Mouse (Mus musculus) layer of hippocampus, adult 9-10 months (tissue): ENCODE measurements around the gene Kdm7a.

ENCODE experiments used
- DNase-seq: peaks from one replicate; pipeline ENCODE4 v3.0.0; 2022; ENCODE audit warnings: low spot score

Kdm7a gene

DNA sequence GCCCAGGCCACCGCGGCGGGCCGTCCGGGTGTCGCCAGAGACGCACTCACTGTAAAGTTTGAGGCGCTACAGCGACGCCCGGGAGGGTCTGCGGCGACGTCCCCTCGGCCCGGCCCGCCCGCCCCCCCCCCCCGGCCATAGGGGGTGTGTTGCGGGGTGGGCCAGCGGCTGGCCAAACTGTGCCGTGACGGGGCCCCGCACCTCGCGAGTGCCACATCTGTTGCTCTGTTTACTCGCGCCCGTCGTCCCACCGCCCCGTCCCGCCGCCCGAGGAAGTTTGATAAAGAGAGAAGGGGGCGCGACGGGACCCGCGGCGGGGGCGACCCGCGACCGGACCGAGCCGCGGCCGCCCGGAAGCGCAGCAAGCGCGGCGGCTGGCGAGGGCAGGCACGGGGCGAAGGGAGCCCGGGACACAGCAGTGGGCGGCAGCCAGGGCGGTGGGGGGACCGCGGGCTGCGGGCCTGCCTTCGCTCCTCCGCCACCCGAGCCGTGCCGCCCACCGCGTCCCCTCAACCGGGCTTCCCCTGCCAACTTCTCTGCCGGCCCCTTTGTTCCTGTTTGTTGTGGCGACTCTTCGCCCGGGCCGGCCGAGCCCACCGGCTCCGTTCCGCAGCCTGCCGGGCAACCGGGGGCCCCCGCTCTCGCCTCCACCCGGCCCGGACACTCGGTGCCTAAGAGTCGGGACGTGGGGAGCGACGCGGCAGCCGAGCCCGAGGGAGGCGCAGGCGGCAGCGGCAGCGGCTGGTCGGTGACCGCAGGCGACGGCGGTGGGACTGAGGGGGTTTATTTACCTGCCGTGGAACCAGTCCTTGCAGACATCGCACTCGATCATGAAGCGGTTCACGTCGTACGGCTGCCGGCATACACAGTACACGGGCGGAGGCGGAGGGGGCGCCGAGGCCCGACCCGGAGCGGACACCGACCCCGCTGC is 674 bp downstream of the Kdm7a start:
- no peak for DNase-seq

DNA sequence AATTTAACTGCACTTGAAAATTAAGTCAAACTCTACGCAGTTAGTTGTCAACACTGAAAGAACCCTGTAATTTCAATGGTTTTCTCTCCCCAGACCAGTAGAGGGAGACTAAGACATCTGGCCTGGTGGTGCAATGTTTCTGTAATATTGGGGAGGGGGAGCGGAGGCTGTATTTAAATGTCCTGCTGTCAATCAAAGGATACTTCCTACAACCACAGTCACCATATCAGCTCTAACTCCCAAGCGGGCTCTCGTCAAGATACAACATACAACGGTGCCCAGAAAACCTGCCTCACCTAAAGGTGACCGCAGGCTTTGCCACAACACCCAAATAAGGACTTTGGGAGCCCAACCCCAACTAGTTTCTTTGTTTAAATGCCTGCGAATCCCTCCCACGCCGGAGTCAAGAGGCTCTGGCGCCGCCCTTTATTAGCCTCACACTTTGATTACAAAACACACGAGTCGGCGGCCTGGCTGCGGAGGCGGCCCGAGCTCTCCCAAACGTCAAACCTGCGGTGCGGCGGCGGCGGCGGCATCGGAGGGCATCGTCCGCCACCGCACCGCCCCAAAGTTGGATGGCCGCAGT is 1.4 kb downstream of the Kdm7a start:
- peak; percentile 50 for DNase-seq

DNA sequence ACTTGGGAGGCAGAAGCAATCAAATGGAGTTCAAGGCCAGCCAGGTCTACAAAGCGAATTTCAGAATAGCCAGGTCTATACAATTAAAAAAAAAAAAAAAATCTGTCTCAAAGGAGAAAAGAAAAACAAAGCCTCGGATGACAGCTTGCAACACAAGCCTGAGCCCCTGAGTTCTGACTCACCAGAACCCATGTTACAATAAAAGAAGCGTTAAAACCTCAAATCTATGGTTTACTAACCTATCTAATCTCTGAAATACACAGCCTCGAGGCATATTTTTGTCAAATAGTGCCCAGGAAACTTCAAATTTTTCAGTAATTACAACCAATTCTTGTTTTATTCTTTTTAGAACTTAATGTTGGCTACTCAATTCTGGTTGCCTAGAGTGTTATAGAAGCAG is 2.1 kb downstream of the Kdm7a start:
- no peak for DNase-seq

DNA sequence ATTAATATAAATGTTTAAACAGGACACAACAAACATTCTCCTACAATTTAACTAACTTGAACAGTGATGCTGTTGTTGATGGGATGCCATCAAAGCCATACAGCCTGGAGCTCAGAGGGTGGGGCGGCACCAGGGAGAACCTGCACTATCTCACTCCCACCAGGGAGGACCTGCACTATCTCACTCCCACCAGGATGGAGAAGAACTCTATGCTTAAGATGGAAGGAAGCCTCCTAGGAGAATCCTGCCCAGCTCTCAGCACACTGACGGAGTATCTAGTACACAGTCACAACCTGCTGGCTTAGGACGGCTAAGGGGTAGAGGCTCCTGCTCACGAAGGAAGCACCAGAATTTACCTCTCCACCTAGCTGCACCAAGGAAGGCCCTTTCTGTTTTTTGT is 3.4 kb downstream of the Kdm7a start:
- DNase-seq = no peak

DNA sequence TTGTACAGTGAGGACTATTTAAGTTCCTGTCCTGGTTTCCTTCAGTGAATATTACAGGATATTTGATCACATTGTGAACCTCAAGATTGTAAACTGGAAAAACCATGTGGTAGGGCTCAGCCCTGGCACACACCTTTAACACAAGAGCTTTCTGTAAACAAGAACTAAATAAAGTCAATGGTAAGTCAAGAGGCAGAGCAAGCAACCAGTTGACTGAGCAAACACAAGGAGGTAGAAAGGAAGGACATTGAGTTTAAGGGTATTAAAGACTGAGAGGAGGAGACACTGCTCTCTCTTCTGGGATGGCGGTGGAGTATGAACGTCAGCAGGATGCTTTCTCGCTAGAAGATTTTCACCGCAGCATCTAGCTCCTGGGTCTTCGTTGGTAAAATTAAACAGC is 13.6 kb downstream of the Kdm7a start:
- no peak for DNase-seq

DNA sequence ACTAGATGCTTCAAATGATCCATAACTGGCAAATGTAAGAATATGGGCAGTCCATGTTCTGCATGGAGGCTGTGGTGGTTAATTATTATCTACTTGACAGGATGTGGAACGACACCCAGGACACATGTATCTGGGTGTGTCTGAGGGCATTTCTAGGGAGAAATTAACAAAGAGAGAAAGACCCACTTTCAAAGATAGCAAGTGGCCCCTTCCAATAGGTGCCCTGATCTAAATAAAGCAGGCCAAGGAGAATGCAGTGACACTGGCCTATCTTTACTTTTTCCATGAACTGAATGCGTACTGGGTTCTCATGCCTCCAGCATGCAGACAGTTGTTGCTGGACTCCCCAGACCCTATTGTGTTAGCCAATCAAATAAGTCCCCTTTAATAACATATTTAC is 15.1 kb downstream of the Kdm7a start:
- DNase-seq = no peak

DNA sequence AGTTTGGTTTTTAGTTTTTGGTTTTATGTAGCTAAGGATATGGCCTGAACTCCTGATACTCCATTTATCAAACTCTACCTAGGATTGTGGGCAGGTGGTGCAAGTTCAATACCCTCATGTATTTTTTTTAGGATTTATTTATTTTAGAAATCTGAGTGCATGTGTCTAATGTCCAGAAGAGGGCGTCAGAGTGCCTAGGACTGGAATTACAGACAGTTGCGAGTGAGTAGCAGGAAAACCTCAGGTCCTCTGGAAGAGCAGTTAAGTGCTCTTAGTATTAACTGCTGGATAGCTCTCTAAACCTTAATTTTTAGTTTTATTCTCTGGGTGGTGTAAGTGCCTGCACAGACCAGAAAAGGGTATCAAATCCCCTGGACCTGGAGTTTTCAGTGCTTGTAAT is 19.4 kb downstream of the Kdm7a start:
- DNase-seq = no peak

DNA sequence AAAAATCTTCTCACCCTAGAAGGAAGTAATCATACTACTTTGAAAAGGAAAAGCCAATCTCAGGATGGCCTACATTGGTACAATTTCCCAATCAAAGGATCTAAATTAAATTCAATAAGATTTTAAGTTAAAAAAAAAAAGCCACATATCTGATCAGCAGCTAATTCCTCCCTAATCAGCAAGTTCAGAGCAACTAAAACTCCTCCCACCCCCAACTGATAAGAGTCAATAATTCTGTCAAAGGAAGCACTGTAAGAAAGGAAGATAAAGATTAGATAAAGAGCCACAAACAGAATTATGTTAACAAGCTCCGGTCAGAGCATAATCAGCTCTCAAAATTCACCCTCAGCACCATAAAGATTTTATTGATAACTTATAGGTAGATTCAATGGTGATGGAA is 37.5 kb downstream of the Kdm7a start:
- no peak for DNase-seq

DNA sequence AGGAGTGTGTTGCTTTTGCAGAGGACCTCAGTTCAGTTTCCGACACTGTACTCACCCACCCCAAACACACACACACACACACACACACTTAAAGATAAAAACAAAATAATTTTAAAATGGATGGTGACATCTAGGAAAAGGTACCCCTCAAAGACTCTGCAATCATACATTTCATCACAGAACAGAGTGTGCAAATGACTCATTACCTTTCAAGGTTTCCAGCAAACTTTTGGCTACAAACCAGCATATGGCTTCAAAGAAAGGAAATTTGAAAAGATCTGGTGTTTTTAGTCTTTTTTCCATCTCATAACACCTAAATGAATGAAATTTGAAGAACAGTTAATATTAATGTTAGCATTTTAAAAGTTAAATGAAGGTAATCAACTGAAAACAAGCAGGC is 41.7 kb downstream of the Kdm7a start:
- no peak for DNase-seq

DNA sequence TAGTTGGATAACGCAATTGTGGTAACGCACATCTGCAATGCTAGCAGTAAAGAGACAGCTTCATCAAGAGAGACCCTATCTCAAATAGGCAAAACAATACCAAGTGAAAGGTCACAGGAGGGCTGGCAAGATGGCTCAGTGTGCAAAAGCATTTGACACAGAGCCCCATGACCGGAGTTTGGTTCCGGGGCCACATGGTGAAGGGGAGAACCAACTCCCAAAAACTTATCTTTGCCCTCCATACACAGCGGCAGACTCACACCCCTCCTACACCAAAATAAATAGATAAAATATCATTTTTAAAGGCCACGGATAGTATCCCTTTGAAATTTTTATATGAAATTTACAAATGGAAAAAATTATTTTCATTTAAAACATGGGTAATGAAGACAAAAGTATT is 44.6 kb downstream of the Kdm7a start:
- no peak for DNase-seq

DNA sequence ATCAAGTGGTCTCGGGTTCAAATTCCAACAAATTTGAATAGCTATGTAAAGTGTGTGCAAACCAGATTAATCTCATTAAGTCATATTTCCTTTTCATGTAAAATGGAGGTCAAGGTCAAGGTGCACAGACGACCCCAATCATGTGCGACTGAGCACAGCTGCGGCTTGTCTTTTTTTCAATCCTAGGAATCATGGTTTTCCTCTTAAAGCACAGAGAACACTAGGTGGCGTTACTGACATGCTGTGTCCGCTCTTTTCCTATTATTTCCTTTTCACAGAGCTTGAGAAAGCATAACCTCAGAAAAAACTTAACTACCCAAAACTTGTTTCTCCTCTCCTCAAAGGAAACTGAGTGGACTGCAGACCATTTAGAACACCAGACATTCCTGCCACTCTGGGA is 60.5 kb downstream of the Kdm7a start:
- DNase-seq = no peak

DNA sequence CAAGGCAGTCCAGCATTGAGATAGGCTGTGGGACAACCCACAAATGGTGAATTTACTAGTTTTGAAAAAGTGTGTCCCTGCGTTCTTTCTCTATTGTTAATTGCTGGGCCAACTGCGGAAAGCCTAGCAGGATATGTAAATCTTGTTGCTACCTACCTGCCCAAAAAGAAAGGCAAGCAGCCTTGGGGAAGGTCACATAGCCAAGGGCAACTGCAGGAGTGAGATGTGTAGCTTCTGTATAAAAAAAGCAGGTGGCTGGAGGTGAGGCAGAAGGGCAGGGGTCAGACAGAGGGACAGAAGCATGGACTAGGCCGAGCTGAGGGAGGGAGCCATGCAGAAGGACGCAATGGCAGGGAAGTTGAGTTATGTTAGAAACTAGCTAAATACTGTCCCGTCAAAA is 74.0 kb downstream of the Kdm7a start:
- DNase-seq = no peak

DNA sequence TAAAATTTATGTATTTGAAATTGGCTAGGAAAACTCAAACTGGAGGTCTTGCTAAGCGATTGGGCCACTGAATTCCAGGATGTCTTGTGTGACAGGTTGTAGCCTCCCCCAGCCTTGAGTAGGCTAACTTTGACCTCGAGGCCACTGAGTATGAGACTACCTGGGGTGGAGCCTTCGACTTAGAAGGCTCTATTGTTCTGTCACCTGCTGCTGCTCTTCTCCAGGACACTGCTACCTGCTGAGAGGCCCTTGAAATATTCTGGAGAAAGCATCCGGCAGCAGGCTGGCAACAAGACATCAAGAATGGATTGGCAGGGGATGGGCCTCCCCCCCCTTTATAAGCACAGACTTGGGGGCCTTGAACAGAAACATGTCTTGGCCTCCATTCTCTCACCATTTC is 75.1 kb downstream of the Kdm7a start:
- DNase-seq = no peak

DNA sequence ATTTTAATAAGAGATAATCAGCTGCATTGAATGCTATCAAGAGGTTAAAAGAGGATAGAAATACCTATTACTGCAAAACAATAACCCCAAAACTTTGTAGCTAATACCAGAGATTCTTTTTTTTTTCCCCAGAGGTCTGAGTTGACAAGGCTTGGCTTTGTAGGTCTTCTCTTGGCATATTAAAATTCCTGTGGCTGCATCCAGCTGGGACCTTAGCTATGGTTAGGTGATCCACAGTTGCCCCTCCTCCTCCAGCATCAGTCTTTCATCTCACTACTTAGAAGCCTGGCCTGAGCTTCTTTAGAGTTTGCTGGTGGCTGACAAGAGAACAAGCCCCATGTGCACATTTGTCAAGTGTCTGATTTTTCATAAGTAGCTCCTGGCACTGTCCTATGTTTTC is 81.9 kb downstream of the Kdm7a start:
- DNase-seq = no peak

DNA sequence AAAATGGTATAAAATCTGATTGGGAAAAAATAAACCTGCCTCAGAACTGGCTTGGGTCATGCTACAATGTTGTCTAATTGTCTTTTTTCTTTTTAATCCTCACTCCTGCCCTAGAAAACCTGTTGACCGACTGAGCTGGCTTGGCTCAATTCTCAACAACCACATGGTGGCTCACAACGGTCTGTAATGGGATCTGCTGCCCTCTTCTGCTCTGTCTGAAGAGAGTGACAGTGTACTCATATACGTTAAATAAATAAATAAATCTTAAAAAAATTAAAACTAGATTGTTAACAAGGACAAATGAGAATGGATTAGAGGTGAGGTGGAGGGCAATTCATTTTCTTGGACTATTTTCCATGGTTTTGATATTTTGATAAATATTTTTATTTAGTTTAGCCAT is 85.9 kb downstream of the Kdm7a start:
- DNase-seq = no peak

DNA sequence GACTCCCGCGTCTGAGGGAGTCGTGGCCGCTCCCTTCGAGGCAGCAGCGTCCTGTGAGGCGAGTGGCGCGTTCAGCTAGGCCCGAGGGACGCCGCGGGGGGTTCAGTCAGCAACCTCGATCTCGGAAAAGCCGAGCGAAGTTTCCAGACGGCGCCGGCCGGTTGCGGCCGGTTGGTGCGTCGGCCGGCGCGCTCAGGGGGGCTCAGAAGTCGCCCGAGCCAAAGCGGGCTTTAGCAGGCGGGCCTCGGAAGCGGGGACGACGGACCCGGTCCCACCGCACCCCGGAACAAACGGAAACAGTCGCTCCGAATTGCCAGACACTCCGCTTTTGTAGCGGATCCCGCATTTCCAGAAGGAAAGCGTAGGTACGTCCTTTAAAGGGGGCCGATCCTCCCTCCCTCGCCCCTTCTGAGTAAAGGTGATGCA is 88.1 kb downstream of the Kdm7a start:
- DNase-seq = no peak

DNA sequence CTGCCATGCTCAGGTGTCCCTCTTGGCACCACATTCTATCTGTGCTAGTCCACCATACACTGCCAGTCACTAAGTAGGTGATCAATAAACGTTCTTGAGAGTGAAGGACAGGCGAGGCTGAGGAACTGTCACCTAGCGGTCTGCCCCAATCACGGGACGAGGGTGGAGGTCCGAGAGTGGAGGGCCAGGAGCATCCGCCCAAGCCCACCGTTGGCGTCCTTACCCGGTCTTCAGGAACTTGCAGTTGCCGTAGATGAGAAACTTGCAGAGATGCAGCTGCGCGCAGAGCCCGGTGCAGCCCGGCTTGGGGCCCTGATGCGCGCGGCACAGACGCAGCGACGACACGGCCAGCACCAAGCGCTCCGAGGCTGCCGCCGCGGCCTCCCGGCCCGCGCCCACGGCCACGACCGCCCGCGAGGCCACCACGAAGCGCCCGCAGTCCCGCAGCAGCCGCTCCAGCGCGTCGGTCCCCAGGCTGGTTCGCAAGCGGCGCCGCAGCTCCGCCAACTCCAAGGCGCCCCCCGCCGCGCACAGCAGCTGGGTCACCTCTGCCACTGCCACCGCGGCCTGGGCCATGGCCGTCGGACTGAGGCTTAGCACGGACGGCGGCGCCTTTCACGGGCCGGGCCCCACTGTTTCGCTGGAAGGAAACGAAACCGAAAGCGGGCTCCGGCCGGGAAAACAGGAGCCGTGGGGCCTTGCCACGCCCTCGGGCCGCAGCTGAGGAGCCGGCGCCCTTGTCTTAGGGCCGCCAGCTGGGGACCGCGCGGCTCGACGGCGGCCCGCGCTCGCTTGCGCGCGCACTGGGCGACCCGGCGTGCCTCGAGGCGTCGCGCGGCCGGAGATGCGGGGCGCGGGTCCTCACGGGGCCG is 88.8 kb downstream of the Kdm7a start, which contains the start of gene Parp12:
Gene Parp12 (minus strand): TSS at position 766 of the 872 bp plus-strand sequence.
- DNase-seq = no peak

DNA sequence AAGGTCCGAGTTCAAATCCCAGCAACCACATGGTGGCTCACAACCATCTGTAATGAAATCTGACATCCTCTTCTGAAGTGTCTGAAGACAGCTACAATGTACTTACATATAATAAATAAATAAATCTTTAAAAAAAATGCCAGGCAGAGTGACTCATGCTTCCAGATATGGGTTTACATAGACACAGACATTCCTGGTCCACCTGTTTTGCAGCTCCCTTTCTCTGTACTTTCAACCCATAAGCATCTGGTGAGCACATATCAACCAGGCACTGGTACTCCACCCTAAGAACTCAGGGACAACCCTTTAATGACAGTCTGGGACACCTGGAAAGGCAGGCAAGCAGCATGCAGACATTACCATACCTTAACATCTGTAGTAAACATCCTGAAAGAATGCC is 91.2 kb downstream of the Kdm7a start:
- no peak for DNase-seq

DNA sequence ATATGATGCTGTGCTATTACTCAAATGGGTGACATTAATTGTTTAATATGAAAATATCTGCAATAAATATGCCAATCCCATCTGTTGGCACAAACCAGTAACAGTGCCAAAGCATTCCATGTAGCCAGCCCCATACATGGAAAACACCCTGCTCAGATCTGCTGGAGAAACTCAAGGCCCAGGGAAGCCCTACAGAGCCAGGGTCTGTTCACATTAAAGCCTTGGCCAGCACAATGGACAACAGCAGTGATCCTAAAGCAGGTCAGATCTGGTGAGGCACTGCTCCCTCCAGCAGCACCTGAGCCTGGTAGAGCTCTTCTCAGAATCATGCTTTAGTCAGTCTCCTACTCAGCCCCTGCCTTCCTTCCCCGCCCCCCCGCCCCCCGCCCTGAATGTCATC is 93.4 kb downstream of the Kdm7a start:
- no peak for DNase-seq

DNA sequence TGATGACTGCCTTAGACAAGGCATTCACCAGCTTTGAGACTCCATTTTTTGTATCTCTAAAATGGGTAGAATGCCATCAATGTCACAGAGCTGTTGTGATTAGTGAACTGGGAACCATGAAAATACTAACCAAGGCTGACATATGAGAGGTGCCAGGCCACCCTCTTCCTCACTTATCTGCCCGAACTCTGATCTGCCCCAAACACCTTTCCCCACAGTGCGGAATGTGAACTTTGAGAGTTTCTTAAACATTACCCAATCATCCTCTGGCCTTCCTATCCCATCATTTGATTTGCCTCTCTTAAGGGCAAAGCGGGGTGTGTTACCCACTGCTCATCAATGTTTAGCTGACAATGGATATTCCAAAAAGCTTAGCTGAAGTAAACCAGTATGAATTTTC is 93.9 kb downstream of the Kdm7a start:
- DNase-seq = no peak

DNA sequence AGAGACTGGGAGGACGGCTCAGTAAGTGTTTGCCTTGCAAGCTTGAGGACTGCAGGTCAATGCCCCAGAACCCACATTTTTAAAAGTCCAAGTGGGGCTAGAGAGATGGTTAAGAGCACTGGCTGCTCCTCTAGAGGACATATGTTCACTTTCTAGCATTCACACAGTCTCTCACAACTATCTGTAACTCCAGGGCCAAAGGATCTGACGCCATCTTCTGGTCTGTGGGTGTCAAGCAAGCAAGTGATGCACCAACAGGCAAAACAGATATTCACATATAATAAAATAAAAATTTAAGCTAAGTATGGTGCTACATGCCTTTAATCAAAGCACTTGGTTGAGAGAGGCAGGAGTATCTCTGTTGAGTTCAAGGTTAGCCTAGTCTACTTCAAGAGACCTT is 99.8 kb downstream of the Kdm7a start:
- no peak for DNase-seq

DNA sequence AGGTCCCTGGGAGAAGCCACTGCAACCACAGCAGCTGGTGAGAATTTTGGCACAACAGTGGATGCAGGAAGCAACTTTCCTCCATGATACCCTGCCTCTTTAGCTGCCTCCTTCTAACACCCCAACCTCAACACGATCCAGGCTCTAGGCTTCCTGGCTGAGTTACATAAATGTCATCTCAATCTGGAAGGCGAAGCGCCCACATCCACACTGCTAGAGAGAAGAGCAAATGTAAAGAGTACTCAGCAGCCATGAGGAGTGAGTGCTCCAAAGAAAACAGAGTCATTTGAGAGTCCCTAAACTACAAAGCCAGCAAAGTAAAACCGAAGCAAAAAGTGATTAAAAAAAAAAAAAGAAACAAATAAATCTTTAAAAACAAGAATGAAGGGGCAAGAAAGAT is 102.0 kb downstream of the Kdm7a start:
- DNase-seq = no peak
